Mouse (Mus musculus): ENCODE results near the gene Gm8334. TPM values are rescaled to one million over a fixed set of nuclear protein-coding genes. Genes with fewer than 3 reads are reported as not detected.
"Not testable (repeated sequence)": the region's sequence is repeated elsewhere in the genome, so short reads cannot be mapped to it uniquely, and the experiment has no call there.

The Gm8334 gene
- total RNA-seq (2021) = not detected

DNA sequence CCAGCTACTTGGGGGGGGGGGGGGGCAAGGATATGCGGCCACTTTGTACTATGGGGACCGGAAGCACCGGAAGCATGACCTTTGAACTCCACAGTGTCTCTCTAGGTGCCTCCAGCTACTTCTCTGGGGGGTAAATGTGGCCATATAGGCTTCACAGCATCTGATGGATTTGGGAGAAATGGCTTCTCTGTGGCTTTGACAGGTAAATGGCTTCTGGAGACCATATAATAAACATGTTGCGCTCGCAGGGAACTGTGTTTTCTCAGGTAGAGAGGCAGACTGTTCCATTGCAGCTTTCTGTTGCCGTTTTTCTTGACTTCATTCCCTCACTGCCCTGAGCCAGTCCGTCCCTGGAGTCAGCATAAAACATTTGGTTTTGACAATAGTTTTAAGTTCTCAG, at the start of gene Gm8334:
Gm8334 (minus strand) TSS at position 101 of the 400 bp plus-strand sequence.
- DNase-seq = not testable (repeated sequence)

DNA sequence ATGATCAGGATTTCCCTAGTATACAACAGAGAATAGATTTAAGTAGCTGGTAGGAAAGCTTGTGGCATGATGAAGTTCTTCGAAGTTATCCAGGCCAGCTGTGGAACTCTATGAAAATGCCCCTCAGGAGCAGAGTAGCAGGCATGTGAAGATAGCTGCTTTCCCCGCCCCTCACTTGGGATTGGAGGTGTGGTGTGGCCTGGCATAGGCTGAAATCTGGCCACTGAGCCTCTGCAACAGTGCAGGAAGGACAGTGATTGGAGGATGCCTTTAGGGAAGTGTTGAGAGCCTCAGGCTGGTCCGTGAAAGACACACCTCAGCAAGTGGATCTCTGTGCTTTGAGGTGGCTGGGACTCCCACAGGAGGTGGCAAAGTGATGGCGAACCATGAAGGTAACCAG, 48.3 kb upstream of the Gm8334 start, which contains the start of gene Gm15127:
Gm15127 (plus strand) TSS at position 301 of the 400 bp plus-strand sequence.
- not testable (repeated sequence) for DNase-seq

Other genes with a start within 250 kb of the Gm8334 start
- not detected for gene Gm15114, start 126.2 kb downstream of the Gm8334 start, total RNA-seq (2021)
- not detected for gene Gm15127, start 48.4 kb upstream of the Gm8334 start, total RNA-seq (2021)
- gene Luzp4, start 242.5 kb upstream of the Gm8334 start, total RNA-seq (2021) = not detected